Mouse (Mus musculus) thymus, adult 2 months (tissue): ENCODE results near the gene Blvrb.

Experiments used
- CTCF ChIP-seq: fragments of 200-500 bp; IDR thresholded peaks from 2 replicates; pipeline ENCODE4 v1.5.1; 2012; ENCODE audit warnings: mild to moderate bottlenecking, control low read depth, low read length, moderate library complexity, borderline replicate concordance; ENCODE audit not compliant: control insufficient read depth, poor library complexity, insufficient read depth; ENCODE audit errors: extremely low read depth
- POLR2A ChIP-seq: fragments of 200-500 bp; IDR thresholded peaks from 2 replicates; pipeline ENCODE4 v1.6.1; 2012; ENCODE audit warnings: mild to moderate bottlenecking, low read length, control low read depth, moderate library complexity; ENCODE audit not compliant: control insufficient read depth, poor library complexity, insufficient read depth; ENCODE audit errors: extremely low read depth

DNA sequence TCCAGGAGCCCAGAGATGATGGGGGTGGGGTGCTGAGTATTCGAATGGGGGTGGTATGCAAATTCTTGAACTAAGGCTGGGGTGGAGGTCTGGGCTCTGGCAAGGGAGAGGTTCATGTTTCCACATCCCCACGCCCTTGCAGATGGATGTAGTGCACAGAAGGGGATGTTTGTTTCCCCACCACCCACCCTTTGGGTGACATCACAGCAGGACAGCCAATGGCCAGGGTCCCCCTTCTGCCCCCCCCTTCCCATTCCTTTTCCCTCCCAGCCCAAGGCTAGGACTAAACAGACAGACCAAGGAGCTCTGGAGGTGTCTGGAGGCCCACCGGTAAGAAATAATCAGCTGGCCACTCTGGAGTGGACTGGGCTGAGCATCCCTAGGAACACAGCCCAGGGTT lies 51.3 kb downstream of the Blvrb start, which contains the start of gene Prx:
- no peak for TF ChIP-seq CTCF
- no peak for TF ChIP-seq POLR2A
